Mouse (Mus musculus) embryonic facial prominence, embryonic 14.5 days (tissue): Measurements from ENCODE around the gene Jam3. TPM values are rescaled to one million over a fixed set of nuclear protein-coding genes. Genes with fewer than 3 reads are reported as not detected.

ENCODE experiments used
- ATAC-seq: fragments of 200-750 bp; cut with Nextera tagmentation; 2 replicates; pipeline ENCODE4 v1.8.0; 2017; ENCODE audit warnings: low read depth, moderate number of reproducible peaks, moderate TSS enrichment
- DNase-seq: peaks from one replicate; pipeline ENCODE4 v3.0.0-alpha.2; 2015; ENCODE audit warnings: low spot score
- H3K27ac ChIP-seq: fragments of 300-500 bp; sonication (generic); replicated peaks from 2 replicates; pipeline ENCODE4 v1.5.1; 2014; ENCODE audit warnings: low read depth, mild to moderate bottlenecking, low read length, moderate library complexity
- H3K27me3 ChIP-seq: fragments of 300-500 bp; sonication (generic); replicated peaks from 2 replicates; pipeline ENCODE4 v1.6.1; 2014; ENCODE audit warnings: low read length; ENCODE audit not compliant: control insufficient read depth, insufficient read depth
- H3K36me3 ChIP-seq: fragments of 300-500 bp; sonication (generic); 2 replicates; pipeline ENCODE4 v1.6.1; 2014; ENCODE audit warnings: low read length, mixed read lengths; ENCODE audit not compliant: control insufficient read depth, insufficient read depth
- H3K4me1 ChIP-seq: fragments of 300-500 bp; sonication (generic); 2 replicates; pipeline ENCODE4 v1.6.1; 2014; ENCODE audit warnings: antibody characterized with exemption, low read length; ENCODE audit not compliant: control insufficient read depth, insufficient read depth
- H3K4me2 ChIP-seq: fragments of 300-500 bp; sonication (generic); 2 replicates; pipeline ENCODE4 v1.6.1; 2014; ENCODE audit warnings: low read depth, mild to moderate bottlenecking, low read length, moderate library complexity, mixed read lengths
- H3K4me3 ChIP-seq: fragments of 300-500 bp; sonication (generic); 2 replicates; pipeline ENCODE4 v1.5.1; 2014; ENCODE audit warnings: low read depth, mild to moderate bottlenecking, low read length
- H3K9ac ChIP-seq: fragments of 300-500 bp; sonication (generic); 2 replicates; pipeline ENCODE4 v1.6.1; 2014; ENCODE audit warnings: low read depth, mild to moderate bottlenecking, low read length, moderate library complexity, mixed read lengths
- H3K9me3 ChIP-seq: fragments of 300-500 bp; sonication (generic); 2 replicates; pipeline ENCODE4 v1.6.1; 2016; ENCODE audit warnings: low read length; ENCODE audit not compliant: control insufficient read depth
- WGBS: fragments of 180-500 bp; shearing (Covaris S2); extraction: QIAGEN DNeasy Blood & Tissue Kit; methylation state at CpG from one replicate; pipeline ENCODE4 v1.1.7; 2014; 5-methylcytosine and 5-hydroxymethylcytosine counted together
- polyA plus RNA-seq: library from polyadenylated mRNA; unstranded; fragments of >200 nt; fragmentation: Nextera tagmentation; extraction: Ambion mirVana; gene quantifications from 2 replicates; pipeline ENCODE4 v1.2.1, GENCODE M21; 2014

Gene Jam3
- polyA plus RNA-seq, 1 experiment from 2014 or later, result 121 TPM

- H3K4me2 ChIP-seq, result no peak overlapping the region
- no peaks in the 10 kb centered on the region for H3K9me3 ChIP-seq
- ATAC-seq (no peak), DNase-seq (no peak)
- H3K36me3 ChIP-seq, result no peaks in the 10 kb centered on the region
- WGBS, result 91% methylated on average over 4 of the region's 4 CpGs
- no peak overlapping the region for H3K9ac ChIP-seq
- no peak overlapping the region for H3K4me3 ChIP-seq
- no peaks in the 10 kb centered on the region for H3K4me1 ChIP-seq
- H3K27ac ChIP-seq, result no peak overlapping the region
- H3K27me3 ChIP-seq, result no peaks in the 10 kb centered on the region
Observed at GRCm38 (mm10) chr9:27122076-27122475, 33.1 kb downstream of the Jam3 start.

GRCm38 (mm10) chr9:27121254-27121653, 34.0 kb downstream of the Jam3 start:
- Histone ChIP-seq H3K9me3 (no peaks in the 10 kb centered on the region), H3K27me3 (no peaks in the 10 kb centered on the region), H3K4me3 (no peak overlapping the region), H3K4me1 (no peaks in the 10 kb centered on the region), H3K36me3 (no peaks in the 10 kb centered on the region), H3K9ac (no peak overlapping the region), H3K27ac (no peak overlapping the region), H3K4me2 (no peak overlapping the region)
- DNase-seq, result no peak
- WGBS, result 87% methylated on average over 9 of the region's 9 CpGs
- no peak for ATAC-seq

GRCm38 (mm10) chr9:27111756-27112155, 43.5 kb downstream of the Jam3 start:
- no peak overlapping the region for H3K27ac ChIP-seq
- no peak overlapping the region for H3K9ac ChIP-seq
- no peaks in the 10 kb centered on the region for H3K27me3 ChIP-seq
- H3K36me3 ChIP-seq, result no peaks in the 10 kb centered on the region
- H3K9me3 ChIP-seq, result no peaks in the 10 kb centered on the region
- no peak for ATAC-seq
- 86% methylated on average over 3 of the region's 3 CpGs for WGBS
- no peak overlapping the region for H3K4me2 ChIP-seq
- no peak for DNase-seq
- no peak overlapping the region for H3K4me3 ChIP-seq
- peaks cover 9% of the 10 kb centered on the region for H3K4me1 ChIP-seq

- no peaks in the 10 kb centered on the region for H3K36me3 ChIP-seq
- H3K27me3 ChIP-seq, result no peaks in the 10 kb centered on the region
- no peak overlapping the region for H3K4me2 ChIP-seq
- H3K9me3 ChIP-seq, result no peaks in the 10 kb centered on the region
- peaks cover 9% of the 10 kb centered on the region for H3K4me1 ChIP-seq
- DNase-seq (peak; percentile 52), ATAC-seq (0 out of 2 replicates have a peak, but pooled peaks have one; percentile 51)
- no peak overlapping the region for H3K9ac ChIP-seq
- 37% methylated on average over 5 of the region's 5 CpGs for WGBS
- H3K4me3 ChIP-seq, result no peak overlapping the region
- 0 out of 2 replicates have a peak overlapping the region, but pooled peaks have one; percentile 10 for H3K27ac ChIP-seq
Observed at GRCm38 (mm10) chr9:27110681-27111080, 44.5 kb downstream of the Jam3 start.

- peak; percentile 66 for ATAC-seq
- no peak overlapping the region for H3K4me2 ChIP-seq
- peaks cover 9% of the 10 kb centered on the region for H3K4me1 ChIP-seq
- H3K27me3 ChIP-seq, result no peaks in the 10 kb centered on the region
- no peaks in the 10 kb centered on the region for H3K9me3 ChIP-seq
- WGBS, result 69% methylated on average over 22 of the region's 22 CpGs
- H3K27ac ChIP-seq, result 0 out of 2 replicates have a peak overlapping the region, but pooled peaks have one; percentile 12
- peak; percentile 70 for DNase-seq
- no peak overlapping the region for H3K9ac ChIP-seq
- H3K36me3 ChIP-seq, result peaks cover 6% of the 10 kb centered on the region; the same call in 1 of the 2 replicates
- H3K4me3 ChIP-seq, result no peak overlapping the region
Observed at GRCm38 (mm10) chr9:27109533-27110514, 45.4 kb downstream of the Jam3 start.

GRCm38 (mm10) chr9:27108451-27108850, 46.8 kb downstream of the Jam3 start:
- WGBS, result 83% methylated on average over 4 of the region's 4 CpGs
- ATAC-seq, result no peak

GRCm38 (mm10) chr9:27106081-27106480, 49.1 kb downstream of the Jam3 start:
- Histone ChIP-seq H3K9me3 (no peaks in the 10 kb centered on the region), H3K27me3 (no peaks in the 10 kb centered on the region), H3K36me3 (peaks cover 42% of the 10 kb centered on the region), H3K27ac (no peak overlapping the region), H3K9ac (no peak overlapping the region), H3K4me3 (no peak overlapping the region), H3K4me1 (peaks cover 9% of the 10 kb centered on the region), H3K4me2 (no peak overlapping the region)
- 61% methylated on average over 1 of the region's 1 CpGs for WGBS
- peak; percentile 61 for DNase-seq
- no peak for ATAC-seq

More at GRCm38 (mm10) chr9:27108451-27108850, 46.8 kb downstream of the Jam3 start:
- Histone ChIP-seq H3K9ac (no peak overlapping the region), H3K4me1 (peaks cover 9% of the 10 kb centered on the region), H3K4me3 (no peak overlapping the region), H3K36me3 (peaks cover 19% of the 10 kb centered on the region), H3K27ac (no peak overlapping the region), H3K4me2 (no peak overlapping the region), H3K9me3 (no peaks in the 10 kb centered on the region), H3K27me3 (no peaks in the 10 kb centered on the region)
- no peak for DNase-seq

GRCm38 (mm10) chr9:27101466-27101865, 53.8 kb downstream of the Jam3 start:
- no peak overlapping the region for H3K4me2 ChIP-seq
- no peak overlapping the region for H3K27ac ChIP-seq
- no peaks in the 10 kb centered on the region for H3K27me3 ChIP-seq
- H3K4me1 ChIP-seq, result no peaks in the 10 kb centered on the region
- peaks cover 83% of the 10 kb centered on the region for H3K36me3 ChIP-seq
- no peak for DNase-seq
- no peak overlapping the region for H3K9ac ChIP-seq
- no peaks in the 10 kb centered on the region for H3K9me3 ChIP-seq
- no peak for ATAC-seq
- H3K4me3 ChIP-seq, result no peak overlapping the region
- 89% methylated on average over 6 of the region's 6 CpGs for WGBS
